Mouse (Mus musculus) embryo, embryonic 10 days (tissue): ENCODE results near the gene Il6ra.

Source experiments
- DNase-seq: peaks from one replicate; pipeline ENCODE4 v3.0.0-alpha.2; 2015; ENCODE audit warnings: low spot score

The Il6ra gene

DNA sequence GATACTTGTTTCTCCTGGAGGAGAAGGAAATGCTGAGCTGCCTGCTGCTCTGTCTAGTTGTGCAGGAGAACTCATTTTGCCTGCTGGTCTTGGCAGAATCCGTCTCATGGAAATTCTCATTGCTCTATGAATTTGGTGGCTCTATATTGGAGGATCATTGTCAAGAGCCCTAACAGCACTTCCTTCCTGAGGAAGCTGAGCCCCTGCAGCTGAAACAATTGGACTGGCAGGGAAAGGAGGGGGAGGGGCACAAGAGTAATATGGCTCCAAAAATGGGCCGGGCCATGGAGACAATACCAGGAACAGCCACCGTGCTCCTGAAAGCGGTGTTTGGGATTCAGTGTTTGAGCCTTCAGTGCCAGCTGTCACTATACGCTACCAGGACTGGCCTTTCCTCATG is 59.2 kb downstream of the Il6ra start:
- peak; percentile 29 for DNase-seq

DNA sequence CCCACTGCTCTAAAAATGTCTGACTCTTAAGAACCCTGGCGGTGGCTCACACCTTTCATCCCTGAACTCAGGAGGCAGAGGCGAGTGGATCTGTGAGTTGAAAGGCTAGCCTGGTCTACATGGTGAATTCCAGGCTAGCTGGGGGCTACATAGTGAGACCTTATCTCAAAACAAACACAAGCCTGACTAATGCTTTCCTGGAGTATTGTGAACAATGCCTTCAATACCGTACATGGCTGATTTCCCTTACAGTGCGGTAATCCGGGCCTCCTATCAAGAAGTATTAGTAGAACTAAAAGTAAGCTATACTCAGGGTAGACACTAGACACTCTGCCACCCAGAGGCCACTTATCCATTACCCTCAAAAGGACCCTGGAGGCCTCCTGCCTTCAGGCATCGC is 64.9 kb downstream of the Il6ra start:
- no peak for DNase-seq

DNA sequence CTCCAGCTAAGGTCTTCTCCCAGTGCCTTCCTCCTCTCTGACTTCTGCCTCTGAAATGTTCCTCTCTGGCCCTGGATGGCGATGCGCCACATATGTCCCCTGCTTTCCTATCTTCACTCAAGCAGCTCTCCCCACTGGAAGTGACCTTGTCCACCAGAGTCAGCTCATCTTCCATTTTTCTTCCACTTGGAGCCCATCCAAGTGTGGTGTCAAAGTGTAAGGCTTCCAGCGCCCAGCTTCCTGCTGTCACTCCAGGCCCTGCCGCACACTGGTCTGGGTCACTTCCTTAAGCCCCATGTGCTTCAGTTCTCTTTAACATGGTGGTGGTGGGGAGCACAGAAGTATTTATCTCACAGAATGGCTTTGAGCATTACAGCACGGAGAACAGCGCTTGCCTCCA is 65.4 kb downstream of the Il6ra start:
- no peak for DNase-seq

DNA sequence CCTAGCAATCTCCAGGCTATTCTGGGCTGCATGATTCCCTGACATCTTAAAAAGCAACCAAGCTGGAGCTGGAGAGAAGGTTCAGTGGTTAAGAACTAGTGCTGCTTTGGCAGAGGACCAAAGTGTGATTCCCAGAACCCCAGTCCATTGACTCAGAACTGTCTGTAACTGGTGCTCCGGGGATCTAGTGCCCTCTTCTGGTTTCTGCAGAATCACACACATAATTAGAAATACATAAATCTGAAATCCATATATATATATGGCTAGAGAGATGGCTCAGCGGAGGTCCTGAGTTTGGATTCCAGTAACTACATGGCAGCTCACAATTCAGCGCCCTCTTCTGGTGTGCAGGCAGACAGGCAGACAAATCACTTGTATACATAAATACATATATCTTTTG is 65.9 kb downstream of the Il6ra start:
- DNase-seq: no peak

DNA sequence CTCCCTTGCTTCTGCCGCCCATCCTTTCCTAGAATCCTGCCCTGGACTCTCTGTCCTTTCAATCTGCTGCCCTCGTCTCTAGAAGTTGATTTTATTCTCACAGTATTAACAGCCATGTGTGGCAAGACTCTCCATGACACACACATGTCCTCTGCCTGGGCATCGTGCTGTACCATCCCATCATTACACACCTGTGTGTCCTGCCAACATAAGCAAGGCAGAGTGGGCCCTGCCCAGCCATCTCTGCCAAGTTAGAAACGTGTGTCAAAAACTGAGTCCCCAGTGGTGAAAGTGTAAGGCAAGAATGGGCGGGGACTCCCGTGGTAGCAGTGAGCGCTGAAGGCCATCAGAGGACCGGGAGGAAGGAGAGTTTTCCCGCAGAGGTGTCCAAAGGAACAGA is 67.2 kb downstream of the Il6ra start:
- no peak for DNase-seq

DNA sequence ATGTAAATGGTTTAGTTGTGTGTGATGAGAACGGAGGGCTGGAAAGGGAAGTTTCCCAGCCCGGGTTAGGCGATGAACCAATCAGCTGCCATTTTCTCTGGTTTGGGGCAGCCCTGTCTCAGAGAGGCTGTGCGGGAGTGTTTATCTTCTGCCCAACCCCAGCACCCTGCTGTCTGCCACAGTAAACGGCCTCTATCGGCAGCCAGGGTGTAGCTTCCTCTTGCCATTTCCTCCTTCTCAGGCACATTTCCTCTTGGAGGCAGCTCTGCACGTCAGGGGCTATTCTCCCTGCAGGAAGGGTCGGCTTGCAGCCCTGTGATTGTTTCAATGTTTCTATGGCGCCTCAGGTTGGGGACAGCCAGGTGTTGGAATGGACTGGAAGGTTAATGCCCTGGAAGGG is 69.8 kb downstream of the Il6ra start:
- no peak for DNase-seq

DNA sequence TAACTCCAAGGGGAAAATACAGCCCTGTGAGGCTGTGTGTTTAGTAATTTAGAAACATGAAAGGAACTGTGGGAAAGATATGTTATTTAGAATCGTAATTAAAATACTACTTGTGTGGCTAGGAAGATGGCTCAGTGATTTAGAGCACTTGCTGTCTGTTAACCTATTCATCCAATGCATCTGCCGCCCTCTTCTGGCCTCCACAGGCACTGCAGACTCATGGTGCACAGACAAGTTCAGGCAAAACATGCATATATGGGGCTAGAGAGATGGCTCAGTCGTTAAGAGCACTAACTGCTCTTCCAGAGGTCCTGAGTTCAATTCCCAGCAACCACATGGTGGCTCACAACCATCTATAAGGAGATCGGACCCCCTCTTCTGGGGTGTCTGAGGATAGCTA is 70.7 kb downstream of the Il6ra start:
- peak; percentile 67 for DNase-seq

DNA sequence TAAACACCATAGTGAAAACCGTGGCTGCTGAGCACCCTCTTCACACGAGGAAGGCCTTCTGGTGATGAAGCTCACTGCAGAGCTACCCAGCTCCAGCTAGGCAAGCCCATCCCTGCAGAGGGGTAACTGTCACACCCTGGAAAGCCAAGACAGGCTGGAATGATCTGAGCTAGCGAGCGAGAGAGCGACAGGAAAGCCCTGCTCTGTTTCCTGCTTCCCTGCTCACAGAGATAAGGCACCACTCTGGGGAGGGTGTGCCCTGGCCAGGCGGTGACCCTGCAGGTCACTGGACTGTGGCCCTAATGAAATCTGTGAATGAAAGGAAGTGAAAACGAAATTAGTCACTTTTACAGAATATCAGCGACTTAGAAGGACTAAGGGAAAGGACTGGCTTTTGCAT is 77.6 kb downstream of the Il6ra start:
- DNase-seq: peak; percentile 25

DNA sequence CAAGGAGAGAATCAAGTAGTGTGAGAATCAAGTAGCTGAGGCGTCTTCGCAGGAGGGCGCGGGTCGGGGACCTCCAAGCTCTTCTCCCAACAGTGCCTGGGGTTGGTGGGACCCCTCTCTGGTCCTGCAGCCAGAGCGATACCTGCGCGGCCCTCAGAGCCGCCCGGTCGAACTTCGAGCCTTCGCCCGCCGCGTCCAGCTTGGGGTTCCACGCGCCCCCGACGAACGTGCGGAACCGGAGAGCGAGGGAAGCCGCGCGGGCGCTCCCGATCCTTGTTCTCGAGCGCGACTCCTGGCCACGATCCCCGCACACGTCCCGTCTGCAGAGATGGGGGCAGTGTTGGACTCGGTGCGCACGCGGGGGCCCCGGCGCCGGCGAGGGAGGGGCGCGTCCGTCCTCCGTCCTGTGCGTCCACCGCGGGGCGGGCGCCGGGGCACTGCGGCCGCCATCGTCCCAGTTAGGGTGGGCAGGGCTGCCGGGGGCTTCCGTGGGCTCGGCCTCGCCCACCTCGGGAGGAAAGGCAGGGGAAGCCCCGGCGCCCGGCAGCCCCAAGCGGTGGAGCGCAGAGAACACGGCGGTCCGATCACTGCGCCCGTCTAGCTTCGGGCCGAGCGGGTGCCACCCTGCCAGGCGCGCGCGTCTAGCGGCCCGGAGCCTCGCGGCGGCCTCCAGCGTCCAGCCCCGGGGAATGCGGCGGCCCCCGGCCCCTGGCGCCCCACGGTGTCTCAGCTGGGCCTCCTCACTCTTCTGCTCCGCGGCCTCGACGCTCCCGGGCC is 82.0 kb downstream of the Il6ra start, which contains the start of gene She:
Gene She, plus strand, starts transcription at position 556 of the 777 bp plus-strand sequence.
- no peak for DNase-seq

DNA sequence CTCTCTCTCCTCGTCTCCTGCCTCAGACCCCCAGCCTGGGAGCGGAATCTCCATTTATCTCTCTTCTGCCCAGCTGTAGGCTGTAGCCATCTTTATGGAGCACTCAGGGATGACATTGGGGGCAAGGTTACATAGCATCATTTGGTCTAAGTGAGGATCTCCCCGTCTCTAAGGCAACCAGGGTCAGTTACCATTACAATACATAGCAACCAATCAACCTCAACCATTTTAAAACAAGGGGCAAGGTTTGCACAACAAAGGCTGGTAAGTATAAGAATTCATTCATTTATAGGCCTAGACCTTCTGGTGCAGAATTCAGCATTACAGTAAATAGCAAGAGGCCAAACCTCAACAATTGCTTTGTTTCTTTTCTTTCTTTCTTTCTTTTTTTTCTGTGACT is 86.7 kb downstream of the Il6ra start:
- no peak for DNase-seq

DNA sequence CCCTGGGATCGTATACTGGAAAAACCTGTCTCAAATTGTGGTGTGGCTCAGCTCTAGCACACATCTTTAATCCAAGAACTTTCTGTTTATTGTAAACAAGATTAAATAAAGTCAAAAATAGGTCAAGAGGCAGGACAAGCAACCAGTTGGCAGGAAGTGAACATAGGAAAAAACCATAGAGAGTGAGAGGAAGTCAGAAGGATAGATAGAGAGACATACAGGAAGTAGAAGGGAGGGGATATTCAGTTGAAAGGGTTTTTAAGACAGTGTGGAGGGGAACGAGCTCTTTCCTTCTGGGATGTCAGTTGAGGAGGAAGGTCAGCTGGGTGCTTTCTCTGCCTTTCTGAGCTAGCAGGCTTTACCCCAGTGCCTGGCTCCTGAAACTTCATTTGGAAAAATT is 89.4 kb downstream of the Il6ra start:
- DNase-seq: no peak

DNA sequence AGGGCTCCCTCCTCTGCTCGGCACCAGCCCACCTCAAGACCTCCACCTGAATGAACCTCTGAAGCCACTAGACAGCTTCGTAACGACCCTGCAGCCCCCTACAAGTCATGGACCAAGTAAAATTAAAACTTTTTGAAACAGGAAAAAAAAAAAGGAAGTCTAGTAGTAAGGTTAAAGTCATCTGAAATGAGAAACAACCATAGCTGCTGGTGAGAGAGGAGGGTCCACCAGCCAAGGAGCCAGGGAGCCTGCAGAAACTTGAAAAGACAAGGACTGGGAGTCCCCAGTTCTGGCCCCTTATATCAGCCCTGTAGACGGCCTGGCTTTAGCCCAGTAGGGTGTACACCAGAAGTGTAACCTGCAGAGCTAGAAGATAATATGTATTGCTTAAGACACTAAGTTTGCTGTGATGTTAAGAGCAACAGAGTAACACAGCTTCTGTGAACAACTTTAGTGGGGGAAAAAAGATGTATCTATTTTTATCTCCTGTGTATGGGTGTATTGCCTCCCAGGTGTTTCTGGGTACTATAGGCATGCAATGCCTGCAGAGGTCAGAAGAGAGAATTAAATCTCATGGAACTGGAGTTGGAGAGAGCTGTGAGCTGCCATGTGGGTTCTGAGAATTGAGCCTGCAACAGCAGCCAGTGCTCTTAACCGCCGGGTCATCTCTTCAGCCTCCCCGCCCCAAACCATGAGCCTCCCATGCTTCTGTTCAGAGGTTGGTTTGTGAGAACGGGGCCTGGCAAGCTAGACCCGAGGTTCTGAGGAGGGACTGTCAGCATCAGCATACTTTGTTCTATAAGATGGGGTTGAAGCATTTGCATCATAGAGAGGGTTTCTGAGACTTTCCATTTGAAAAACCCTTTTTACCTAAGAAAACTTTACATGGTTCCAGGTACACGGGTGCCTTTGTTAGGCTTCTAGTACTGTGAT is 91.2 kb downstream of the Il6ra start:
- DNase-seq: no peak

DNA sequence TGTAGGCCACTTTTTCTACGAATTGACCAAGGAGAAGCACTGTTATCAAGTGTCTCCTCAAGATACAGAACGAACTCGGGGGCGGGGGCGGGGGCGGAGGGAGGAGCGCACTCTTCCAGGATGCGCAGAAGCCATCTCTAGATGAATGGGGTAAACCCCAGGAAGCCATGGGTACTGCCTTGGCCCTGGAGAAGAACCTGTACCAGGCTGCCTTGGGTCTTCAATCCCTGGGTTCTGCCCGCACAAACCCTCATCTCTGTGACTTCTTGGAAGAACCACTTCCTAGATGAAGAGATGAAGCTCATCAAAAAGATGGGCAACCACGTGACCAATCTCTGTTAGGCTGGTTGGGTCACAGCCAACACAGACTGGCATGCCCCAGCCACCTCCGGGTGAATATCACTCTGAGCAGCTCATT is 91.9 kb downstream of the Il6ra start:
- DNase-seq: no peak

DNA sequence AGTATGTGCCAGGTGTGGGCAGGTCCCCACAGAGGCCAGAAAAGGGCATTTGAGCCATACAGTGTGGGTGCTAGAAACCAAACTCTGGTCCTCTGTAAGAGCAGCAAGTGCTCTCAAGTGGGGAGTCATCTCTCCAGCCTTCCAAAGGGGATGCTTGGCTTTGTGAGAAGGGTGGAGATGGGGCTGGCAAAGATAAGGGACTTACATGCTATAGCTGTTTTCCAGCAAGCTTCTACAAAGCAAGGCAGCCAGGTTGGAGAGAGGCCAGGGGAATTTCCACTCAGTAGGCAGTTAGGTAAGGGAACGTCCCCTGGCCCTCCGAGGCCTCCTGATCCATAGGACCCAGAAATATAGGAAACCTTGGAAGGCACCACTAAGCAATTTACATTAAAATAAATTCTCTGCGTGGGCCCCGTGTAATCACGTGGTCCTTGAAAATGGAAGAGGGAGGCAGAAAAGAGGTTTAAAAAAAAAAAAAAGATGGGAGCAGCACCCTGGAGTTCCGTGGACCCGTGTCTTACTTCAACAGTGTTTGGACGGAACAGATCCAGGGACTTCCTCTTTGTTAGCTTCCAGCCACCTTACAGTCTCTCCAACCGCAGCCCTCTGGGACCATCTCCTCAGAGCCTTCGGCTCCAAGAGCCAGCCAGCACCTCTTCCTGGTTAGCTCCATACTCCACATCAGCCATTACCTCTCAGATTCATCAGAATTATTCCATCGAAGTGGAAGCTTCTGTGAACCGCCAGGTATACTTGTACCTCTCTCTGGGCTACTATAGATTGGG is 92.5 kb downstream of the Il6ra start:
- DNase-seq: no peak

DNA sequence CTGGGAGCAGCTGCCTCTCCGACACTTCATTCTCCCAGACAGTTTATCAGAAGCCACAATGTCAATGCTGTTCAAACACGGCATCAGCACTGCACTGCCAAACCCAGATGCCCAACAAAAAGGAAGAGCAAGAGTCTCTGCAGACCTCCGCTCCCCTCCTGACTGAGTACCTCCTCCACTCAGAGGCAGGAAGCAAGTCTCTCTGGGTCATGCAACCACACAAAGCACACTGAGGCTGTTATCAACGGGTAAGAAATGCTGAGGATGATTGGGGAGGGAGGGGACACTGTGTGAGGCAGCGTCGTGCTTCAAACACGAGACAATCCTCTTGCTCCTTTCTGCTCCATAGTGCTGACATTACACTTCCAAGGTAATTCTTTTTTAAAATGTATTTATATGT is 93.1 kb downstream of the Il6ra start:
- no peak for DNase-seq

DNA sequence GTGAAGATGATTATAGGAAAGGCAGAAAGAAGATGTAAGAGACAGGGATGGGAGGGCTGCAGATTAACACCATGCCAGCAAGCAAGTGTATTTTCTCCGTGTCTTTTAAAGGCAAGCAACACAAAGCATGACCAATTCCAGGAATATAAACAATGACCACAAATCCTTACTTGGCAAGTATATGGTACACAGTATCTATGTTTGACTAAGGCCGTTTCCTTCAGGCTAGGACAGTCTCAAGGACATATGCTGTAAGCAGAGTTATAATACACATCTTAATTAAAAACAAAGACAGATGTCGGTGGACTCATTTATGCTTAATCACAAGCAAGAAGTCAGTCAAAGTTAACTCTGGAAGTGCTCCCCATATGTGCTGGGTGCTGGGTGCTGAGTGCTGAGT is 94.4 kb downstream of the Il6ra start:
- DNase-seq: no peak

DNA sequence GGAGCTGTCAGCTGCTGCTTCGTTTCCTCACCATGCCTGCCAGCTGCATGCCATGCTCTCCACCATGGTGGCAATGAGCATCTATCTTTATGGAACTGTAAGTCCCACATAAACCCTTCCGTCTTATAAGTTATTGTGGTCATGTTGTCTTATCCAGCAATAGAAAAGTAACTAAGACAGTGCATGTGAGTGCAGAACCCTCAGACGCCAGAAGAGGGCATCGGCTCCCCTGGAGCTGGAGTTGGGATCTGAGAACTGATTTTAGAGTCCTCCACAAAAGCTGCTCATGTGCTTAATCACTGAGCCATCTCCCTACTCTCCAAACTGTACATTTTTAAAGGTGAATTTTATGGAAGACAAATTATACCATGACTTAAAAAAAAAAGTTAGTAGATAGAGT is 95.9 kb downstream of the Il6ra start:
- peak; percentile 39 for DNase-seq
